Mouse (Mus musculus): ENCODE measurements around the gene Mcoln1.

GRCm38 (mm10) chr8:3498583-3498982 is 1.7 kb upstream of the Mcoln1 start:
- TF ChIP-seq ZC3H11A (IDR thresholded peaks at IDR 0.05; ENCODE audit: borderline replicate concordance, low read depth, low read length) (no peak), ZNF384 (IDR thresholded peaks at IDR 0.05; ENCODE audit: low read depth, low read length) (no peak), MAFK (IDR thresholded peaks at IDR 0.05; ENCODE audit: insufficient read depth, low read depth, low read length) (no peak), CHD2 (IDR thresholded peaks at IDR 0.05; ENCODE audit: low read depth, low read length) (no peak), HCFC1 (IDR thresholded peaks at IDR 0.05; ENCODE audit: borderline replicate concordance, insufficient read depth, low read length) (no peak)
